Mouse (Mus musculus): Measurements from ENCODE around the gene Irf8.

GRCm38 (mm10) chr8:120755306-120756297, 19.4 kb downstream of the Irf8 start:
- TF ChIP-seq CTCF (conservative IDR thresholded peaks at IDR 0.05; ENCODE audit: low read length) (no peak), POU5F1 (IDR thresholded peaks at IDR 0.05; ENCODE audit: borderline replicate concordance, low read length) (no peak)
